Mouse (Mus musculus) embryonic facial prominence, embryonic 10.5 days (tissue): Measurements from ENCODE around the gene Kat5. TPM values are rescaled to one million over a fixed set of nuclear protein-coding genes. Genes with fewer than 3 reads are reported as not detected.

Experiments used
- DNase-seq: peaks from one replicate; pipeline ENCODE4 v3.0.0-alpha.2; 2017; ENCODE audit warnings: low spot score
- H3K27ac ChIP-seq: fragments of 300-500 bp; sonication (generic); replicated peaks from 2 replicates; pipeline ENCODE4 v1.5.1; 2016; ENCODE audit warnings: mild to moderate bottlenecking
- H3K27me3 ChIP-seq: fragments of 300-500 bp; sonication (generic); replicated peaks from 2 replicates; pipeline ENCODE4 v1.6.1; 2016; ENCODE audit warnings: low read depth, mild to moderate bottlenecking; ENCODE audit not compliant: poor library complexity, severe bottlenecking
- H3K36me3 ChIP-seq: fragments of 300-500 bp; sonication (generic); replicated peaks from 2 replicates; pipeline ENCODE4 v1.6.1; 2016; ENCODE audit warnings: mild to moderate bottlenecking, moderate library complexity
- H3K4me1 ChIP-seq: fragments of 300-500 bp; sonication (generic); 2 replicates; pipeline ENCODE4 v1.6.1; 2016
- H3K4me3 ChIP-seq: fragments of 300-500 bp; sonication (generic); 2 replicates; pipeline ENCODE4 v1.5.1; 2016; ENCODE audit warnings: mild to moderate bottlenecking, moderate library complexity
- H3K9me3 ChIP-seq: fragments of 300-500 bp; sonication (generic); 2 replicates; pipeline ENCODE4 v1.6.1; 2016; ENCODE audit warnings: mild to moderate bottlenecking
- WGBS: fragments of 180-500 bp; shearing (Covaris S2); methylation state at CpG from one replicate; pipeline ENCODE4 v1.1.7; 2016; 5-methylcytosine and 5-hydroxymethylcytosine counted together
- polyA plus RNA-seq: library from polyadenylated mRNA; unstranded; fragments of >200 nt; fragmentation: Nextera tagmentation; extraction: Ambion mirVana; gene quantifications from 2 replicates; pipeline ENCODE4 v1.2.1, GENCODE M21; 2016

Kat5 gene
- polyA plus RNA-seq, 1 experiment from 2014 or later, result 59.7 TPM

- WGBS, result 79% methylated on average over 3 of the region's 3 CpGs
- Histone ChIP-seq H3K9me3 (no peaks in the 10 kb centered on the region), H3K4me3 (no peak overlapping the region), H3K27ac (no peak overlapping the region), H3K4me1 (peaks cover 23% of the 10 kb centered on the region), H3K36me3 (peaks cover 12% of the 10 kb centered on the region), H3K27me3 (no peaks in the 10 kb centered on the region)
- no peak for DNase-seq
Observed at GRCm38 (mm10) chr19:5612762-5613411, 2.9 kb upstream of the Kat5 start.

GRCm38 (mm10) chr19:5611973-5612372, 1.9 kb upstream of the Kat5 start:
- H3K9me3 ChIP-seq, result no peaks in the 10 kb centered on the region
- no peak for DNase-seq
- peaks cover 21% of the 10 kb centered on the region for H3K36me3 ChIP-seq
- peaks cover 23% of the 10 kb centered on the region for H3K4me1 ChIP-seq
- H3K27me3 ChIP-seq, result no peaks in the 10 kb centered on the region
- H3K4me3 ChIP-seq, result no peak overlapping the region
- H3K27ac ChIP-seq, result no peak overlapping the region
- WGBS, result 86% methylated on average over 1 of the region's 1 CpGs

GRCm38 (mm10) chr19:5609171-5609546, 878 bp downstream of the Kat5 start:
- no peaks in the 10 kb centered on the region for H3K27me3 ChIP-seq
- peak overlapping the region; percentile 86 for H3K4me3 ChIP-seq
- no peak for DNase-seq
- WGBS, result 66% methylated on average over 10 of the region's 10 CpGs
- H3K36me3 ChIP-seq, result peaks cover 49% of the 10 kb centered on the region
- H3K9me3 ChIP-seq, result no peaks in the 10 kb centered on the region
- H3K4me1 ChIP-seq, result peaks cover 23% of the 10 kb centered on the region
- H3K27ac ChIP-seq, result peak overlapping the region; percentile 100

GRCm38 (mm10) chr19:5608707-5609106, 1.3 kb downstream of the Kat5 start:
- no peak for DNase-seq
- Histone ChIP-seq H3K36me3 (peaks cover 54% of the 10 kb centered on the region), H3K27me3 (no peaks in the 10 kb centered on the region), H3K27ac (peak overlapping the region; percentile 100; the same call in 1 of the 2 replicates), H3K9me3 (no peaks in the 10 kb centered on the region), H3K4me3 (peak overlapping the region; percentile 86), H3K4me1 (peaks cover 26% of the 10 kb centered on the region)
- 96% methylated on average over 13 of the region's 13 CpGs for WGBS

- H3K27me3 ChIP-seq, result no peaks in the 10 kb centered on the region
- peaks cover 62% of the 10 kb centered on the region for H3K36me3 ChIP-seq
- 95% methylated on average over 26 of the region's 26 CpGs for WGBS
- no peaks in the 10 kb centered on the region for H3K9me3 ChIP-seq
- peaks cover 34% of the 10 kb centered on the region for H3K4me1 ChIP-seq
- H3K4me3 ChIP-seq, result peak overlapping the region; percentile 86; the same call in 1 of the 2 replicates
- no peak for DNase-seq
- no peak overlapping the region for H3K27ac ChIP-seq
Observed at GRCm38 (mm10) chr19:5607705-5608410, 2.2 kb downstream of the Kat5 start.

GRCm38 (mm10) chr19:5606196-5606595, 3.8 kb downstream of the Kat5 start:
- Histone ChIP-seq H3K27ac (no peak overlapping the region), H3K4me1 (peaks cover 40% of the 10 kb centered on the region), H3K9me3 (no peaks in the 10 kb centered on the region), H3K27me3 (no peaks in the 10 kb centered on the region), H3K36me3 (peaks cover 64% of the 10 kb centered on the region), H3K4me3 (no peak overlapping the region)
- WGBS, result 90% methylated on average over 8 of the region's 8 CpGs
- DNase-seq, result no peak

GRCm38 (mm10) chr19:5605126-5605525, 4.9 kb downstream of the Kat5 start:
- peaks cover 64% of the 10 kb centered on the region for H3K36me3 ChIP-seq
- 94% methylated on average over 7 of the region's 7 CpGs for WGBS

GRCm38 (mm10) chr19:5603664-5604063, 6.4 kb downstream of the Kat5 start:
- no peaks in the 10 kb centered on the region for H3K27me3 ChIP-seq
- no peak for DNase-seq
- WGBS, result 86% methylated on average over 7 of the region's 7 CpGs
- H3K9me3 ChIP-seq, result no peaks in the 10 kb centered on the region
- peak overlapping the region; percentile 86 for H3K4me3 ChIP-seq
- H3K36me3 ChIP-seq, result peaks cover 60% of the 10 kb centered on the region
- H3K4me1 ChIP-seq, result peaks cover 22% of the 10 kb centered on the region
- no peak overlapping the region for H3K27ac ChIP-seq

More at GRCm38 (mm10) chr19:5605126-5605525, 4.9 kb downstream of the Kat5 start:
- DNase-seq, result no peak
- H3K4me1 ChIP-seq, result peaks cover 30% of the 10 kb centered on the region
- no peaks in the 10 kb centered on the region for H3K27me3 ChIP-seq
- no peak overlapping the region for H3K4me3 ChIP-seq
- H3K9me3 ChIP-seq, result no peaks in the 10 kb centered on the region
- no peak overlapping the region for H3K27ac ChIP-seq

GRCm38 (mm10) chr19:5601752-5602541, 8.1 kb downstream of the Kat5 start, which contains the start of gene Rnaseh2c:
Gene Rnaseh2c (plus strand): TSS chr19:5601873.
- under 1% methylated on average over 64 of the region's 64 CpGs for WGBS
- Histone ChIP-seq H3K4me3 (peak within 1 kb of the TSS; percentile 86), H3K36me3 (peaks cover 43% of the 10 kb centered on the region), H3K4me1 (peaks cover 18% of the 10 kb centered on the region), H3K27me3 (no peaks in the 10 kb centered on the region), H3K27ac (peak within 1 kb of the TSS; percentile 95), H3K9me3 (no peaks in the 10 kb centered on the region)
- DNase-seq, result peak; percentile 83

GRCm38 (mm10) chr19:5599224-5599623, 10.8 kb downstream of the Kat5 start:
- no peak overlapping the region for H3K27ac ChIP-seq
- H3K4me1 ChIP-seq, result peaks cover 18% of the 10 kb centered on the region
- DNase-seq, result no peak
- H3K4me3 ChIP-seq, result no peak overlapping the region
- H3K36me3 ChIP-seq, result peaks cover 15% of the 10 kb centered on the region
- no peaks in the 10 kb centered on the region for H3K27me3 ChIP-seq
- WGBS, result 82% methylated on average over 4 of the region's 4 CpGs
- H3K9me3 ChIP-seq, result no peaks in the 10 kb centered on the region

GRCm38 (mm10) chr19:5591888-5592287, 18.1 kb downstream of the Kat5 start:
- Histone ChIP-seq H3K9me3 (no peaks in the 10 kb centered on the region), H3K36me3 (no peaks in the 10 kb centered on the region), H3K4me1 (no peaks in the 10 kb centered on the region), H3K27ac (no peak overlapping the region), H3K4me3 (no peak overlapping the region), H3K27me3 (no peaks in the 10 kb centered on the region)
- 91% methylated on average over 6 of the region's 6 CpGs for WGBS
- DNase-seq, result no peak

GRCm38 (mm10) chr19:5589159-5589558, 20.9 kb downstream of the Kat5 start:
- Histone ChIP-seq H3K4me3 (no peak overlapping the region), H3K36me3 (no peaks in the 10 kb centered on the region), H3K4me1 (0 out of 2 replicates have a peak, but pooled peaks cover 6% of the 10 kb centered on the region), H3K27ac (no peak overlapping the region), H3K27me3 (0 out of 2 replicates have a peak, but pooled peaks cover 4% of the 10 kb centered on the region), H3K9me3 (no peaks in the 10 kb centered on the region)
- DNase-seq, result no peak
- WGBS, result 77% methylated on average over 9 of the region's 9 CpGs
